ENCODE assay signal across 8 mouse cellular contexts in the genomic region with DNA sequence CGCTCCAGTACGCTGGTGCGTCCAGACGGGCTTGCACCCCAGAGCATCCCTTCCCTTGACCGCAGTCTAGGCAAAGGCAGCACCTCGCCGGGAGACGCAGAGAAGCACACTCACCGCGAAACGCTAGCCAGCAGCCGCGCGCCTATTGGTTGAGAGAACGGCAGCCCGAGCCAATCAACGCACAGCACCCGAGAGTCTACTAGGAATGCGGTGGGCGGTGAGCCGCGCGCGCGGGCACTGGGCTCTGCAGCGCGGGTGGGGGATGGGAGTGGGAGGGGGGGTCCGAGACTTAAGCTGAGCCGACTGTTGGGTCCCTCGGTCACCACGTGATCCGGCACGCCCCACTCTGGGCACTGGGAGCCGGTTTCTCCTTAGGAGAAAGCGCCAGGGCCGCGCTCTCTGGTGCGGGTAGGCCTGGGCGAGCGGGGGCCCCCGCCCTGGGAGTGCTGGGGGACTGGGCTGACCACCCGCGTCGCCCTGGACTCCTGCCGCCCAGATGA. TPM values are rescaled to one million over a fixed set of nuclear protein-coding genes. Genes with fewer than 3 reads are reported as not detected.
A peak's percentile ranks its signal among the peaks of the same experiment; 100 is the strongest.
DNase-seq lines count a peak whose midpoint lies in the region; ATAC-seq and TF ChIP-seq lines count a peak whose summit lies in the region.

No protein-coding gene starts in this region.

- TF ChIP-seq CTCF in embryonic fibroblast, embryonic 13.5 days (IDR thresholded peaks at IDR 0.05; ENCODE audit: borderline replicate concordance, insufficient read depth, low read length) = no peak
- TF ChIP-seq CTCF in midbrain, postnatal 0 days (IDR thresholded peaks at IDR 0.05) = no peak

- peak; percentile 78 for TF ChIP-seq POLR2A in embryonic fibroblast, embryonic 13.5 days (IDR thresholded peaks at IDR 0.05; ENCODE audit: low read depth, low read length)
- TF ChIP-seq POLR2A in limb, embryonic 14.5 days (IDR thresholded peaks at IDR 0.05; ENCODE audit: borderline replicate concordance, extremely low read depth, insufficient read depth, insufficient read length) = 0 out of 2 replicates have a peak, but pooled peaks have one; percentile 63

- no peaks in the 10 kb centered on the region for H3K9me3 ChIP-seq in heart, embryonic 10.5 days
- H3K9me3 ChIP-seq in kidney, embryonic 14.5 days (ENCODE audit: control insufficient read depth, low read length) = no peaks in the 10 kb centered on the region
- H3K9me3 ChIP-seq in limb, embryonic 14.5 days (ENCODE audit: control insufficient read depth, low read length) = no peaks in the 10 kb centered on the region
- H3K9me3 ChIP-seq in midbrain, postnatal 0 days (ENCODE audit: low read length) = no peaks in the 10 kb centered on the region

- peak; percentile 90 for ATAC-seq in kidney, embryonic 14.5 days (ENCODE audit: low FRiP score, low TSS enrichment)
- peak; percentile 92 for ATAC-seq in limb, embryonic 14.5 days (ENCODE audit: low FRiP score, low read depth)
- ATAC-seq in midbrain, postnatal 0 days (ENCODE audit: low FRiP score) = peak; percentile 90

- peak overlapping the region; percentile 23 for H3K4me3 ChIP-seq in embryonic fibroblast, embryonic 13.5 days (ENCODE audit: insufficient read depth, low read length)
- peak overlapping the region; percentile 62 for H3K4me3 ChIP-seq in heart, embryonic 10.5 days
- peak overlapping the region; percentile 39 for H3K4me3 ChIP-seq in kidney, embryonic 14.5 days (ENCODE audit: low read length)
- H3K4me3 ChIP-seq in limb, embryonic 14.5 days (replicated peaks; ENCODE audit: low read length) = peak overlapping the region; percentile 40
- H3K4me3 ChIP-seq in midbrain, postnatal 0 days (ENCODE audit: low read depth, low read length) = peak overlapping the region; percentile 37

- H3K27ac ChIP-seq in embryonic fibroblast, embryonic 13.5 days (ENCODE audit: insufficient read depth, low read length) = peak overlapping the region; percentile 65
- peak overlapping the region; percentile 97 for H3K27ac ChIP-seq in heart, embryonic 10.5 days
- peak overlapping the region; percentile 94 for H3K27ac ChIP-seq in kidney, embryonic 14.5 days (ENCODE audit: low read depth, low read length)
- H3K27ac ChIP-seq in limb, embryonic 14.5 days (replicated peaks; ENCODE audit: low read depth, low read length) = peak overlapping the region; percentile 86
- peak overlapping the region; percentile 77 for H3K27ac ChIP-seq in midbrain, postnatal 0 days (ENCODE audit: low read depth, low read length)

- peaks cover 6% of the 10 kb centered on the region for H3K4me1 ChIP-seq in embryonic fibroblast, embryonic 13.5 days (ENCODE audit: control insufficient read depth, insufficient read depth, low read length)
- peaks cover 66% of the 10 kb centered on the region for H3K4me1 ChIP-seq in heart, embryonic 10.5 days
- H3K4me1 ChIP-seq in kidney, embryonic 14.5 days (ENCODE audit: control insufficient read depth, insufficient read depth, low read length) = peaks cover 43% of the 10 kb centered on the region
- H3K4me1 ChIP-seq in limb, embryonic 14.5 days (ENCODE audit: control insufficient read depth, insufficient read depth, low read length) = peaks cover 42% of the 10 kb centered on the region
- H3K4me1 ChIP-seq in midbrain, postnatal 0 days (ENCODE audit: insufficient read depth, low read length) = peaks cover 31% of the 10 kb centered on the region

- no peaks in the 10 kb centered on the region for H3K36me3 ChIP-seq in heart, embryonic 10.5 days
- H3K36me3 ChIP-seq in kidney, embryonic 14.5 days (ENCODE audit: control insufficient read depth, insufficient read depth, low read length) = no peaks in the 10 kb centered on the region
- H3K36me3 ChIP-seq in limb, embryonic 14.5 days (ENCODE audit: control insufficient read depth, insufficient read depth, low read length) = no peaks in the 10 kb centered on the region
- H3K36me3 ChIP-seq in midbrain, postnatal 0 days (ENCODE audit: insufficient read depth, low read length) = no peaks in the 10 kb centered on the region

- DNase-seq in B cell, adult 2 months = peak; percentile 31 to 39
- peak; percentile 98 for DNase-seq in brain, adult 2 months (ENCODE audit: low read depth, low spot score)
- DNase-seq in heart, embryonic 10.5 days (ENCODE audit: low spot score) = peak; percentile 99
- DNase-seq in limb, embryonic 14.5 days (ENCODE audit: low spot score) = peak; percentile 97
- DNase-seq in midbrain, postnatal 0 days (ENCODE audit: low spot score) = peak; percentile 97
- peak; percentile 74 to 79 for DNase-seq in spleen, postnatal 36 days (ENCODE audit: low spot score in 2 of 2)

- peak overlapping the region; percentile 71 for H3K9ac ChIP-seq in kidney, embryonic 14.5 days (ENCODE audit: low read depth, low read length)
- H3K9ac ChIP-seq in limb, embryonic 14.5 days (ENCODE audit: low read depth, low read length, severe bottlenecking) = peak overlapping the region; percentile 54
- peak overlapping the region; percentile 65 for H3K9ac ChIP-seq in midbrain, postnatal 0 days (replicated peaks; ENCODE audit: low read length, poor library complexity, severe bottlenecking)

- no peaks in the 10 kb centered on the region for H3K27me3 ChIP-seq in heart, embryonic 10.5 days (ENCODE audit: insufficient read depth, poor library complexity, severe bottlenecking)
- no peaks in the 10 kb centered on the region for H3K27me3 ChIP-seq in kidney, embryonic 14.5 days (ENCODE audit: control insufficient read depth, insufficient read depth, low read length)
- H3K27me3 ChIP-seq in limb, embryonic 14.5 days (ENCODE audit: control insufficient read depth, insufficient read depth, low read length) = no peaks in the 10 kb centered on the region
- no peaks in the 10 kb centered on the region; the same call in 1 of the 2 replicates for H3K27me3 ChIP-seq in midbrain, postnatal 0 days (ENCODE audit: insufficient read depth, low read length)

- 2% methylated on average over 45 of the region's 45 CpGs for WGBS in heart, embryonic 10.5 days
- 1% methylated on average over 45 of the region's 45 CpGs for WGBS in kidney, embryonic 14.5 days
- WGBS in limb, embryonic 14.5 days = 2% methylated on average over 43 of the region's 45 CpGs
- WGBS in midbrain, postnatal 0 days = 11% methylated on average over 45 of the region's 45 CpGs

- peak overlapping the region; percentile 65 for H3K4me2 ChIP-seq in kidney, embryonic 14.5 days (replicated peaks; ENCODE audit: low read depth, low read length)
- peak overlapping the region; percentile 86 for H3K4me2 ChIP-seq in limb, embryonic 14.5 days (replicated peaks; ENCODE audit: low read depth, low read length, severe bottlenecking)
- H3K4me2 ChIP-seq in midbrain, postnatal 0 days (ENCODE audit: low read depth, low read length, poor library complexity, severe bottlenecking) = peak overlapping the region; percentile 61

RNA-seq across cellular contexts. Expression of gene Actg1, which starts 37.5 kb away (rescaled TPM):
- polyA plus RNA-seq in embryonic fibroblast, embryonic 13.5 days (2011; ENCODE audit: insufficient read length, low read depth, missing spikeins) = 5,586 and 6,404 TPM in 2 replicates
- 1,513 and 2,033 TPM in 2 replicates for polyA plus RNA-seq in heart, embryonic 10.5 days (2016; fragmentation: Nextera tagmentation; extraction: Ambion mirVana)
- polyA plus RNA-seq in kidney, embryonic 14.5 days (2014; fragmentation: Nextera tagmentation; extraction: Ambion mirVana) = 2,303 and 2,603 TPM in 2 replicates
- 1,359 and 1,631 TPM in 2 replicates for polyA plus RNA-seq in limb, embryonic 14.5 days (2012; rRNA removed)
- polyA plus RNA-seq in limb, embryonic 14.5 days (2014; fragmentation: Nextera tagmentation; extraction: Ambion mirVana) = 2,223 and 2,513 TPM in 2 replicates
- total RNA-seq in midbrain, postnatal 0 days (2014; rRNA removed) = 2,534 and 2,842 TPM in 2 replicates
- 3,992 and 4,056 TPM in 2 replicates for polyA plus RNA-seq in midbrain, postnatal 0 days (2015; fragmentation: Nextera tagmentation; extraction: Ambion mirVana)

RNA-seq across cellular contexts. Expression of gene Fscn2, which starts 50.5 kb away (rescaled TPM):
- not detected in 2 replicates for polyA plus RNA-seq in embryonic fibroblast, embryonic 13.5 days (2011; ENCODE audit: insufficient read length, low read depth, missing spikeins)
- polyA plus RNA-seq in heart, embryonic 10.5 days (2016; fragmentation: Nextera tagmentation; extraction: Ambion mirVana) = 0.25 and 0.49 TPM in 2 replicates
- 0.62 and 1.6 TPM in 2 replicates for polyA plus RNA-seq in kidney, embryonic 14.5 days (2014; fragmentation: Nextera tagmentation; extraction: Ambion mirVana)
- 0.32 and 0.36 TPM in 2 replicates for polyA plus RNA-seq in limb, embryonic 14.5 days (2012; rRNA removed)
- 0.88 and 1.6 TPM in 2 replicates for polyA plus RNA-seq in limb, embryonic 14.5 days (2014; fragmentation: Nextera tagmentation; extraction: Ambion mirVana)
- 0.71 TPM in 1 of 2 replicates, not detected in the other for total RNA-seq in midbrain, postnatal 0 days (2014; rRNA removed)
- 0.71 and 1.5 TPM in 2 replicates for polyA plus RNA-seq in midbrain, postnatal 0 days (2015; fragmentation: Nextera tagmentation; extraction: Ambion mirVana)

Comparison
In these comparisons a context has a peak if more than half of its experiments do, and no peak if none do; other contexts are left out.
1. Peak in every context shown above with its lines: DNase-seq, ATAC-seq, H3K4me3 ChIP-seq and H3K27ac ChIP-seq.
2. DNase-seq: peak in every context shown above with its lines; median percentile 99 in heart, embryonic 10.5 days; 98 in brain, adult 2 months; 97 in limb, embryonic 14.5 days; 97 in midbrain, postnatal 0 days; 76 in spleen, postnatal 36 days; 35 in B cell, adult 2 months.